Mouse (Mus musculus) gastrocnemius, postnatal 36 days (tissue): ENCODE data around the gene 2200002J24Rik. TPM values are rescaled to one million over a fixed set of nuclear protein-coding genes. Genes with fewer than 3 reads are reported as not detected.
A peak's percentile ranks its signal among the peaks of the same experiment; 100 is the strongest.
"Not testable (repeated sequence)": the region's sequence is repeated elsewhere in the genome, so short reads cannot be mapped to it uniquely, and the experiment has no call there.

Source experiments
- DNase-seq, 2 experiments: peaks; one replicate each; pipeline ENCODE4 v3.0.0; 2022
- intact Hi-C: fragments of 180-260 bp; cut with DNase I; formaldehyde crosslinking; loops from one replicate; pipeline ENCODE4 v1.15.1; 2025
- total RNA-seq, 2 experiments: library from RNA; stranded (reverse); gene quantifications; 2 replicates each; pipeline ENCODE4 v1.2.3; 2021

Gene 2200002J24Rik
- total RNA-seq, 2 experiments from 2014 or later, result not detected

- DNase-seq, result no peak
- intact Hi-C loops, result no loop called here
These were observed 29.5 kb downstream of the 2200002J24Rik start for GRCm38 (mm10) chr7:30728214-30728613.

GRCm38 (mm10) chr7:30728739-30729395 is 30.1 kb downstream of the 2200002J24Rik start:
- intact Hi-C loops, result no loop called here
- no peak for DNase-seq

GRCm38 (mm10) chr7:30729396-30730063 is 30.8 kb downstream of the 2200002J24Rik start, which contains the start of gene Tmem147:
Tmem147 (minus strand) TSS chr7:30729540.
- peak; percentile 90 to 92 for DNase-seq
- intact Hi-C loops, result loop anchor here (5.0 to 10.0 kb wide), 2 partner anchors 82 to 195 kb away; partner anchors contain the start of gene Arhgap33

- DNase-seq, result not testable (repeated sequence)
These were observed 31.5 kb downstream of the 2200002J24Rik start for GRCm38 (mm10) chr7:30730064-30730722.

GRCm38 (mm10) chr7:30736211-30736610 is 37.5 kb downstream of the 2200002J24Rik start:
- intact Hi-C loops, result loop anchor here (10.0 kb wide), 1 partner anchor 201 kb away; the partner anchor contains the start of gene Arhgap33
- DNase-seq, result no peak

More at GRCm38 (mm10) chr7:30730064-30730722, 31.5 kb downstream of the 2200002J24Rik start:
- intact Hi-C loops, result loop anchor here (5.0 to 10.0 kb wide), 2 partner anchors 83 to 195 kb away; partner anchors contain the start of gene Arhgap33

GRCm38 (mm10) chr7:30742570-30742969 is 43.8 kb downstream of the 2200002J24Rik start:
- DNase-seq, intact Hi-C loops: not testable (repeated sequence)

GRCm38 (mm10) chr7:30743617-30744016 is 44.9 kb downstream of the 2200002J24Rik start, which contains the start of gene Gapdhs:
Gapdhs (minus strand) TSS chr7:30743681.
- intact Hi-C loops, DNase-seq: not testable (repeated sequence)

GRCm38 (mm10) chr7:30744022-30744598 is 45.4 kb downstream of the 2200002J24Rik start:
- intact Hi-C loops, result no loop called here
- DNase-seq, result no peak

- intact Hi-C loops, result no loop called here
- no peak for DNase-seq
These were observed 48.9 kb downstream of the 2200002J24Rik start for GRCm38 (mm10) chr7:30747525-30748204.

Other genes with a start within 250 kb of the 2200002J24Rik start
- gene Kirrel2, start 241.2 kb upstream of the 2200002J24Rik start, total RNA-seq, result not detected
- gene Nphs1, start 240.6 kb upstream of the 2200002J24Rik start, total RNA-seq, result not detected
- not detected for gene Prodh2, start 205.3 kb upstream of the 2200002J24Rik start, total RNA-seq
- gene Arhgap33, start 163.9 kb upstream of the 2200002J24Rik start, total RNA-seq, result 1 to 10 TPM in 1 of 2 experiments, under 1 TPM in 1; 0.49 to 1.0 TPM
- 1,000 to 10,000 TPM; 1,132 to 1,502 TPM for gene Hspb6, start 146.7 kb upstream of the 2200002J24Rik start, total RNA-seq
- 1 to 10 TPM; 3.3 to 8.2 TPM for gene Proser3, start 146.6 kb upstream of the 2200002J24Rik start, total RNA-seq
- gene Lin37, start 139.1 kb upstream of the 2200002J24Rik start, total RNA-seq, result 10 to 100 TPM in 1 of 2 experiments, 1 to 10 TPM in 1; 9.6 to 12.4 TPM
- gene U2af1l4, start 135.6 kb upstream of the 2200002J24Rik start, total RNA-seq, result 10 to 100 TPM; 51.8 to 52.3 TPM
- 1 to 10 TPM; 1.8 TPM for gene Gm49396, start 135.6 kb upstream of the 2200002J24Rik start, total RNA-seq
- 10 to 100 TPM; 95.1 to 99.1 TPM for gene Psenen, start 135.3 kb upstream of the 2200002J24Rik start, total RNA-seq
- gene Igflr1, start 133.5 kb upstream of the 2200002J24Rik start, total RNA-seq, result under 1 TPM in 1 of 2 experiments, not detected in 1; 0.38 TPM
- 10 to 100 TPM; 13.4 to 16.0 TPM for gene Kmt2b, start 110.2 kb upstream of the 2200002J24Rik start, total RNA-seq
- not detected for gene Zbtb32, start 100.0 kb upstream of the 2200002J24Rik start, total RNA-seq
- gene Upk1a, start 86.1 kb upstream of the 2200002J24Rik start, total RNA-seq, result not detected
- gene Cox6b1, start 72.8 kb upstream of the 2200002J24Rik start, total RNA-seq, result 1,000 to 10,000 TPM; 1,738 to 1,902 TPM
- not detected for gene Etv2, start 63.1 kb upstream of the 2200002J24Rik start, total RNA-seq
- 10 to 100 TPM; 35.7 to 38.1 TPM for gene Rbm42, start 48.6 kb upstream of the 2200002J24Rik start, total RNA-seq
- 1 to 10 TPM; 2.9 to 3.2 TPM for gene Haus5, start 33.9 kb upstream of the 2200002J24Rik start, total RNA-seq
- 1 to 10 TPM; 2.5 to 2.7 TPM for gene Pmis2, start 27.3 kb upstream of the 2200002J24Rik start, total RNA-seq
- under 1 TPM; 0.27 to 0.28 TPM for gene Atp4a, start 13.3 kb downstream of the 2200002J24Rik start, total RNA-seq
- 100 to 1,000 TPM; 251 to 273 TPM for gene Tmem147, start 30.6 kb downstream of the 2200002J24Rik start, total RNA-seq
- gene Gapdhs, start 44.8 kb downstream of the 2200002J24Rik start, total RNA-seq, result not detected
- gene Sbsn, start 52.5 kb downstream of the 2200002J24Rik start, total RNA-seq, result 1 to 10 TPM; 1.7 to 3.9 TPM
- under 1 TPM in 1 of 2 experiments, not detected in 1; 0.56 TPM for gene Dmkn, start 64.8 kb downstream of the 2200002J24Rik start, total RNA-seq
- gene Krtdap, start 89.0 kb downstream of the 2200002J24Rik start, total RNA-seq, result not detected
- gene Ffar2, start 124.8 kb downstream of the 2200002J24Rik start, total RNA-seq, result under 1 TPM in 1 of 2 experiments, not detected in 1; 0.35 TPM
- not detected for gene Ffar3, start 157.3 kb downstream of the 2200002J24Rik start, total RNA-seq
- not detected for gene Ffar1, start 162.6 kb downstream of the 2200002J24Rik start, total RNA-seq
- gene Cd22, start 181.4 kb downstream of the 2200002J24Rik start, total RNA-seq, result not detected
- gene Mag, start 215.9 kb downstream of the 2200002J24Rik start, total RNA-seq, result 1 to 10 TPM in 1 of 2 experiments, under 1 TPM in 1; 0.41 to 1.0 TPM
- not detected for gene Hamp2, start 225.8 kb downstream of the 2200002J24Rik start, total RNA-seq
- not detected for gene Hamp, start 245.1 kb downstream of the 2200002J24Rik start, total RNA-seq